In the genomic region with DNA sequence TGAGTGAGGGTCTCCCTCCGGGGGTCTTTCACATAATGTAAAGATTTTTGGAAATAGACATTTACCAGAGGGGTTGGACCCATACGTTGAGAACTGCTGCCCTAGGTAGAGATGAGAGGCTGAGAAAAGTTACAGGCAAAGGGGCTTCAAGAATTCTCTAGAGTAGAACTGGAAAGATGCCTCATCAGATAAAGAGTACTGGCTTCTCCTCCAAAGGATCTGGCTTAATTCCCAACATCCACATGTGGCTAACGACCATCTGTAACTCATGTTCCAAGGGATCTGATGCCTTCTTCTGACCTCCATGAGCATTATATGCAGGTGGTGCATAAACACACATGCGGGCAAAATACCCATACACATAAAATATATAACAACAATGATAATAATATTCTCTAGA, we compare ENCODE assay signal across 35 mouse cellular contexts. TPM values are rescaled to one million over a fixed set of nuclear protein-coding genes. Genes with fewer than 3 reads are reported as not detected.
"Had no signal": no experiment of that assay in that cellular context is flagged by ENCODE, and none has a peak within 500 bp of the region (broad histone marks: within the 10 kb centered on the region; RNA-seq: fewer than 3 reads in every experiment).

No protein-coding gene starts in this region.

- H3K4me2 ChIP-seq: embryonic facial prominence, embryonic 12.5 days; embryonic facial prominence, embryonic 13.5 days; embryonic facial prominence, embryonic 15.5 days; forebrain, embryonic 12.5 days; forebrain, embryonic 13.5 days; forebrain, embryonic 15.5 days had no signal

- H3K27ac ChIP-seq: embryonic facial prominence, embryonic 10.5 days; embryonic facial prominence, embryonic 12.5 days; embryonic facial prominence, embryonic 13.5 days; embryonic facial prominence, embryonic 15.5 days; forebrain, embryonic 10.5 days; forebrain, embryonic 12.5 days; forebrain, embryonic 13.5 days; forebrain, embryonic 15.5 days; gastrocnemius, adult 2 months had no signal

- H3K4me1 ChIP-seq: embryonic facial prominence, embryonic 10.5 days; embryonic facial prominence, embryonic 12.5 days; embryonic facial prominence, embryonic 13.5 days; embryonic facial prominence, embryonic 15.5 days; forebrain, embryonic 10.5 days; forebrain, embryonic 12.5 days; forebrain, embryonic 13.5 days; forebrain, embryonic 15.5 days had no signal

- ATAC-seq: forebrain, embryonic 13.5 days; forebrain, embryonic 14.5 days; forebrain, embryonic 15.5 days; forebrain, embryonic 16.5 days; forebrain, postnatal 0 days had no signal

- H3K9me3 ChIP-seq: embryonic facial prominence, embryonic 12.5 days; forebrain, embryonic 15.5 days had no signal

- H3K9ac ChIP-seq: embryonic facial prominence, embryonic 12.5 days; embryonic facial prominence, embryonic 13.5 days; embryonic facial prominence, embryonic 15.5 days; forebrain, embryonic 12.5 days; forebrain, embryonic 13.5 days; forebrain, embryonic 15.5 days; forebrain, postnatal 0 days had no signal

- H3K4me3 ChIP-seq: embryonic facial prominence, embryonic 10.5 days; embryonic facial prominence, embryonic 12.5 days; embryonic facial prominence, embryonic 13.5 days; embryonic facial prominence, embryonic 15.5 days; erythroblast, embryonic 14.5 days; forebrain, embryonic 10.5 days; forebrain, embryonic 12.5 days; forebrain, embryonic 13.5 days; forebrain, embryonic 15.5 days; gastrocnemius, adult 2 months had no signal

- DNase-seq: cerebellum, adult 2 months; cerebellum, adult 8-10 months; cerebellum, adult 9-10 months; cerebellum, adult 9-11 months; cerebellum, postnatal 10 days; cerebellum, postnatal 14 days; cerebellum, postnatal 25 days; cerebellum, postnatal 36 days; embryo, embryonic 11 days; forebrain, postnatal 0 days; gastrocnemius, adult 2 months; gastrocnemius, postnatal 10 days; gastrocnemius, postnatal 14 days; gastrocnemius, postnatal 25 days; gastrocnemius, postnatal 36 days had no signal

- H3K27me3 ChIP-seq: embryonic facial prominence, embryonic 12.5 days; embryonic facial prominence, embryonic 13.5 days; embryonic facial prominence, embryonic 15.5 days; forebrain, embryonic 12.5 days; forebrain, embryonic 13.5 days; forebrain, embryonic 15.5 days had no signal

RNA-seq across cellular contexts. Expression of gene Gm35549, which starts 11.8 kb away (rescaled TPM):
- total RNA-seq: common myeloid progenitor, adult 5-6 weeks; forebrain, postnatal 0 days; gastrocnemius, adult 18-20 months; gastrocnemius, adult 2 months; gastrocnemius, adult 8-10 months; gastrocnemius, postnatal 10 days; gastrocnemius, postnatal 14 days; gastrocnemius, postnatal 25 days; gastrocnemius, postnatal 36 days; gastrocnemius, postnatal 4 days; granulocyte monocyte progenitor cell, adult 5-6 weeks; heart, adult 18-20 months had no signal
- polyA plus RNA-seq: cerebellum, adult 2 months; cortical plate, adult 2 months; embryonic facial prominence, embryonic 10.5 days; erythroblast, embryonic 14.5 days; forebrain, embryonic 13.5 days; forebrain, postnatal 0 days; frontal cortex, adult 2 months; gonadal fat pad, adult 2 months had no signal

RNA-seq across cellular contexts. Expression of gene Zkscan7, which starts 29.9 kb away (rescaled TPM):
- polyA plus RNA-seq: erythroblast, embryonic 14.5 days had no signal

RNA-seq across cellular contexts. Expression of gene Tcaim, which starts 50.3 kb away (rescaled TPM):
- polyA plus RNA-seq: erythroblast, embryonic 14.5 days had no signal
